Mouse (Mus musculus) intestine, embryonic 14.5 days (tissue): ENCODE data around the gene Twist2. TPM values are rescaled to one million over a fixed set of nuclear protein-coding genes. Genes with fewer than 3 reads are reported as not detected.

Source experiments
- ATAC-seq: fragments of 200-750 bp; cut with Nextera tagmentation; replicated peaks from 2 replicates; pipeline ENCODE4 v1.8.0; 2017; ENCODE audit warnings: low read depth, moderate number of reproducible peaks, moderate TSS enrichment, moderate library complexity; ENCODE audit not compliant: low FRiP score, low TSS enrichment
- DNase-seq: peaks from one replicate; pipeline ENCODE4 v3.0.0-alpha.2; 2018; ENCODE audit warnings: low spot score
- H3K27ac ChIP-seq: fragments of 300-500 bp; sonication (generic); 2 replicates; pipeline ENCODE4 v1.5.1; 2014; ENCODE audit warnings: low read depth, mild to moderate bottlenecking, control low read depth
- H3K27me3 ChIP-seq: fragments of 300-500 bp; sonication (generic); replicated peaks from 2 replicates; pipeline ENCODE4 v1.6.1; 2014; ENCODE audit warnings: low read length, control low read depth; ENCODE audit not compliant: control insufficient read depth, insufficient read depth
- H3K36me3 ChIP-seq: fragments of 300-500 bp; sonication (generic); 2 replicates; pipeline ENCODE4 v1.6.1; 2014; ENCODE audit warnings: low read length, control low read depth; ENCODE audit not compliant: control insufficient read depth, insufficient read depth
- H3K4me1 ChIP-seq: fragments of 300-500 bp; sonication (generic); replicated peaks from 2 replicates; pipeline ENCODE4 v1.6.1; 2014; ENCODE audit warnings: low read length, control low read depth, mixed read lengths; ENCODE audit not compliant: control insufficient read depth, insufficient read depth
- H3K4me2 ChIP-seq: fragments of 300-500 bp; sonication (generic); 2 replicates; pipeline ENCODE4 v1.6.1; 2014; ENCODE audit warnings: low read length
- H3K4me3 ChIP-seq: fragments of 300-500 bp; sonication (generic); 2 replicates; pipeline ENCODE4 v1.5.1; 2014; ENCODE audit warnings: low read depth, low read length, control low read depth, mixed read lengths
- H3K9ac ChIP-seq: fragments of 300-500 bp; sonication (generic); 2 replicates; pipeline ENCODE4 v1.6.1; 2014; ENCODE audit warnings: mild to moderate bottlenecking, low read length
- H3K9me3 ChIP-seq: fragments of 300-500 bp; sonication (generic); 2 replicates; pipeline ENCODE4 v1.6.1; 2016; ENCODE audit warnings: low read length, control low read depth; ENCODE audit not compliant: control insufficient read depth
- WGBS: fragments of 180-500 bp; shearing (Covaris S2); extraction: QIAGEN DNeasy Blood & Tissue Kit; methylation state at CpG from one replicate; pipeline ENCODE4 v1.1.7; 2014; 5-methylcytosine and 5-hydroxymethylcytosine counted together
- polyA plus RNA-seq: library from polyadenylated mRNA; unstranded; fragments of >200 nt; fragmentation: Nextera tagmentation; extraction: Ambion mirVana; gene quantifications from 2 replicates; pipeline ENCODE4 v1.2.1, GENCODE M21; 2014

The Twist2 gene
- polyA plus RNA-seq, 1 experiment from 2014 or later: 7.1 TPM

GRCm38 (mm10) chr1:91873572-91874285 is 72.5 kb downstream of the Twist2 start:
- ATAC-seq: no peak
- no peak for DNase-seq
- Histone ChIP-seq H3K4me3 (no peak overlapping the region), H3K9me3 (no peaks in the 10 kb centered on the region), H3K9ac (no peak overlapping the region), H3K4me2 (no peak overlapping the region), H3K27ac (no peak overlapping the region; the same call in 1 of the 2 replicates), H3K36me3 (no peaks in the 10 kb centered on the region), H3K27me3 (no peaks in the 10 kb centered on the region), H3K4me1 (peaks cover 41% of the 10 kb centered on the region)
- WGBS: 48% methylated on average over 10 of the region's 10 CpGs

GRCm38 (mm10) chr1:91874633-91875032 is 73.4 kb downstream of the Twist2 start:
- peaks cover 40% of the 10 kb centered on the region for H3K4me1 ChIP-seq
- H3K27me3 ChIP-seq: no peaks in the 10 kb centered on the region
- no peak overlapping the region for H3K4me3 ChIP-seq
- no peak overlapping the region for H3K9ac ChIP-seq
- no peaks in the 10 kb centered on the region for H3K9me3 ChIP-seq
- no peak overlapping the region for H3K27ac ChIP-seq
- H3K4me2 ChIP-seq: no peak overlapping the region
- ATAC-seq: peak; percentile 14; the same call in 1 of the 2 replicates
- WGBS: 14% methylated on average over 2 of the region's 2 CpGs
- H3K36me3 ChIP-seq: no peaks in the 10 kb centered on the region
- peak; percentile 81 for DNase-seq

GRCm38 (mm10) chr1:91875042-91875720 is 73.9 kb downstream of the Twist2 start:
- Histone ChIP-seq H3K4me3 (no peak overlapping the region), H3K4me2 (no peak overlapping the region), H3K27ac (no peak overlapping the region), H3K27me3 (no peaks in the 10 kb centered on the region), H3K9me3 (no peaks in the 10 kb centered on the region), H3K9ac (no peak overlapping the region), H3K4me1 (peaks cover 40% of the 10 kb centered on the region), H3K36me3 (no peaks in the 10 kb centered on the region)
- 75% methylated on average over 7 of the region's 7 CpGs for WGBS
- no peak for DNase-seq
- ATAC-seq: 0 out of 2 replicates have a peak, but pooled peaks have one; percentile 14

- Histone ChIP-seq H3K4me2 (no peak overlapping the region), H3K4me3 (no peak overlapping the region), H3K27me3 (no peaks in the 10 kb centered on the region), H3K36me3 (no peaks in the 10 kb centered on the region), H3K4me1 (peaks cover 12% of the 10 kb centered on the region), H3K27ac (no peak overlapping the region), H3K9ac (no peak overlapping the region), H3K9me3 (no peaks in the 10 kb centered on the region)
- no peak for ATAC-seq
- 20% methylated on average over 5 of the region's 5 CpGs for WGBS
- DNase-seq: no peak
Observed at GRCm38 (mm10) chr1:91878696-91879095, 77.4 kb downstream of the Twist2 start.

GRCm38 (mm10) chr1:91880156-91880555 is 78.9 kb downstream of the Twist2 start:
- Histone ChIP-seq H3K4me1 (peaks cover 10% of the 10 kb centered on the region), H3K4me3 (no peak overlapping the region), H3K9me3 (no peaks in the 10 kb centered on the region), H3K4me2 (no peak overlapping the region), H3K27ac (no peak overlapping the region), H3K9ac (no peak overlapping the region), H3K27me3 (no peaks in the 10 kb centered on the region), H3K36me3 (no peaks in the 10 kb centered on the region)
- no peak for ATAC-seq
- WGBS: 83% methylated on average over 12 of the region's 12 CpGs
- DNase-seq: no peak

- 33% methylated on average over 8 of the region's 8 CpGs for WGBS
Observed at GRCm38 (mm10) chr1:91880899-91881298, 79.6 kb downstream of the Twist2 start.

GRCm38 (mm10) chr1:91883115-91883514 is 81.9 kb downstream of the Twist2 start:
- WGBS: 53% methylated on average over 5 of the region's 5 CpGs
- H3K36me3 ChIP-seq: no peaks in the 10 kb centered on the region
- no peak for ATAC-seq
- H3K27ac ChIP-seq: no peak overlapping the region
- no peak for DNase-seq
- no peaks in the 10 kb centered on the region for H3K9me3 ChIP-seq
- H3K9ac ChIP-seq: no peak overlapping the region
- H3K4me2 ChIP-seq: no peak overlapping the region
- no peak overlapping the region for H3K4me3 ChIP-seq
- peaks cover 10% of the 10 kb centered on the region for H3K4me1 ChIP-seq
- no peaks in the 10 kb centered on the region for H3K27me3 ChIP-seq

More at GRCm38 (mm10) chr1:91880899-91881298, 79.6 kb downstream of the Twist2 start:
- H3K36me3 ChIP-seq: no peaks in the 10 kb centered on the region
- no peak overlapping the region for H3K9ac ChIP-seq
- no peak overlapping the region for H3K4me3 ChIP-seq
- DNase-seq (no peak), ATAC-seq (0 out of 2 replicates have a peak, but pooled peaks have one; percentile 27)
- no peak overlapping the region for H3K27ac ChIP-seq
- no peaks in the 10 kb centered on the region for H3K27me3 ChIP-seq
- H3K9me3 ChIP-seq: no peaks in the 10 kb centered on the region
- peak overlapping the region; percentile 2; the same call in 1 of the 2 replicates for H3K4me2 ChIP-seq
- peaks cover 10% of the 10 kb centered on the region for H3K4me1 ChIP-seq

- Histone ChIP-seq H3K4me2 (no peak overlapping the region), H3K36me3 (no peaks in the 10 kb centered on the region), H3K4me3 (no peak overlapping the region), H3K9ac (no peak overlapping the region), H3K4me1 (no peaks in the 10 kb centered on the region), H3K27me3 (no peaks in the 10 kb centered on the region), H3K9me3 (no peaks in the 10 kb centered on the region), H3K27ac (no peak overlapping the region)
- 83% methylated on average over 11 of the region's 11 CpGs for WGBS
- ATAC-seq (no peak), DNase-seq (no peak)
Observed at GRCm38 (mm10) chr1:91893598-91893997, 92.3 kb downstream of the Twist2 start.
